Mouse (Mus musculus) cortical plate, adult 2 months (tissue): Measurements from ENCODE around the gene Tada3.

Source experiments
- CTCF ChIP-seq: fragments of 200-500 bp; IDR thresholded peaks from 2 replicates; pipeline ENCODE4 v1.5.1; 2011; ENCODE audit warnings: mild to moderate bottlenecking, control low read depth, low read length; ENCODE audit not compliant: insufficient read depth; ENCODE audit errors: extremely low read depth
- POLR2A ChIP-seq: fragments of 200-500 bp; IDR thresholded peaks from 2 replicates; pipeline ENCODE4 v1.6.1; 2011; ENCODE audit warnings: mild to moderate bottlenecking, low read length, control low read depth; ENCODE audit not compliant: insufficient read depth; ENCODE audit errors: extremely low read depth

DNA sequence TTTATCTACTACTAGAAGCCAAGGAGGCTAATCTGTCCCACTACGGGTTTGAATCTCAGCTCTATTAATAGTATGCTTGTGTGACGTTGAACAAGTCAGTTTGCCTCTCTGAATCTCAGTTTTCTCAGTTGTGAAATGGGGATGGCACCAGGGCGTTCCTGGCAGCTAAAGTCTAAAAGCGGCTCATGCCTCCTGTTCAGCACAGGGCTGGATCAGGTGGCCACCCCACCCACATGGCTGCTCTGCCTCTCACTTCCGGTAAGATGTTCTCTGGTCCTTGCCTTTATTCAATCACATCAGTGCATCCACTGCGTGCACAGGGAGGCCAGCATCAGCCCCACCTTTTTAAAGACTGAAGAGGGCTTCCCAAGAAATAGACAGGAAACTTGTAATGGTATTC, 27.8 kb upstream of the Tada3 start:
- 0 out of 2 replicates have a peak, but pooled peaks have one; percentile 30 for TF ChIP-seq POLR2A
- no peak for TF ChIP-seq CTCF
